Mouse (Mus musculus) heart, embryonic 12.5 days (tissue): ENCODE measurements at regions not wholly inside any gene's neighbourhood (a gene's known extent, or its start where the extent isn't known, plus 50 kb on each side); places are given as distances from the start of the nearest gene placed in this dataset.
A peak's percentile ranks its signal among the peaks of the same experiment; 100 is the strongest.

Source experiments
- ATAC-seq: fragments of 200-750 bp; cut with Nextera tagmentation; 2 replicates; pipeline ENCODE4 v1.8.0; 2017; ENCODE audit warnings: moderate TSS enrichment, moderate library complexity; ENCODE audit not compliant: insufficient number of reproducible peaks, low FRiP score
- H3K27ac ChIP-seq: fragments of 300-500 bp; sonication (generic); 2 replicates; pipeline ENCODE4 v1.5.1; 2016; ENCODE audit warnings: mild to moderate bottlenecking, moderate library complexity; ENCODE audit not compliant: poor library complexity, severe bottlenecking
- H3K27me3 ChIP-seq: fragments of 300-500 bp; sonication (generic); replicated peaks from 2 replicates; pipeline ENCODE4 v1.6.1; 2016; ENCODE audit warnings: mild to moderate bottlenecking, moderate library complexity
- H3K36me3 ChIP-seq: fragments of 300-500 bp; sonication (generic); 2 replicates; pipeline ENCODE4 v1.6.1; 2016; ENCODE audit warnings: mild to moderate bottlenecking, moderate library complexity
- H3K4me1 ChIP-seq: fragments of 300-500 bp; sonication (generic); replicated peaks from 2 replicates; pipeline ENCODE4 v1.6.1; 2016; ENCODE audit warnings: mild to moderate bottlenecking
- H3K4me2 ChIP-seq: fragments of 300-500 bp; sonication (generic); 2 replicates; pipeline ENCODE4 v1.6.1; 2016; ENCODE audit warnings: mild to moderate bottlenecking, moderate library complexity
- H3K4me3 ChIP-seq: fragments of 300-500 bp; sonication (generic); 2 replicates; pipeline ENCODE4 v1.5.1; 2016; ENCODE audit warnings: mild to moderate bottlenecking
- H3K9ac ChIP-seq: fragments of 300-500 bp; sonication (generic); 2 replicates; pipeline ENCODE4 v1.6.1; 2016; ENCODE audit warnings: mild to moderate bottlenecking, moderate library complexity
- H3K9me3 ChIP-seq: fragments of 300-500 bp; sonication (generic); replicated peaks from 2 replicates; pipeline ENCODE4 v1.6.1; 2016; ENCODE audit warnings: mild to moderate bottlenecking, moderate library complexity
- WGBS: fragments of 180-500 bp; shearing (Covaris S2); methylation state at CpG from one replicate; pipeline ENCODE4 v1.1.7; 2016; 5-methylcytosine and 5-hydroxymethylcytosine counted together

GRCm38 (mm10) chr11:95198196-95198595 lies 52.1 kb upstream of the Dlx4 start:
- Histone ChIP-seq H3K9ac (no peak overlapping the region), H3K4me1 (peaks cover 9% of the 10 kb centered on the region), H3K27me3 (peaks cover 87% of the 10 kb centered on the region), H3K36me3 (no peaks in the 10 kb centered on the region), H3K9me3 (no peaks in the 10 kb centered on the region), H3K4me3 (no peak overlapping the region), H3K4me2 (no peak overlapping the region), H3K27ac (no peak overlapping the region)
- 38% methylated on average over 13 of the region's 13 CpGs for WGBS
- no peak for ATAC-seq

DNA sequence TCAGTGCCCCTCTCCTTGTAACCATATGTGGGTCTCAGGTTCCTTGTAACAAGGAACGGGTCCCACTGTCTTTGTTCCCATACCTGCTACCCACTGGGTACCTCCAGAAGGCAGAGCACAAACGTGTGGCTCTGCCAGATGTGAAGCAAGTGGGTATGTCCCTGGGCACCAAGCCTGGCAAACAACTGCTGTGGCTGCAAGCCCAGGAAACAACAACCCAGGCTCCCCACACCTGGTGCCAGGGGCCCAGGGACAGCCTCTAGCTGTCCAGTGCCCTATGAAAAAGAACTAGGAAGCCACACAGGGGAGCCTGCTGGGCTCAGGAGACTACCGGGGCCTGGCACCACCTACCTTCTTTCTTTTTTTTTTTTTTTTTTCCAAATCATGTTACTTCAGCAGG lies 54.9 kb upstream of the Dlx4 start:
- Histone ChIP-seq H3K4me2 (no peak overlapping the region), H3K9ac (no peak overlapping the region), H3K27ac (no peak overlapping the region), H3K4me3 (no peak overlapping the region), H3K4me1 (peaks cover 6% of the 10 kb centered on the region), H3K36me3 (no peaks in the 10 kb centered on the region), H3K9me3 (no peaks in the 10 kb centered on the region), H3K27me3 (peaks cover 98% of the 10 kb centered on the region)
- no peak for ATAC-seq
- WGBS: 45% methylated on average over 3 of the region's 3 CpGs

DNA sequence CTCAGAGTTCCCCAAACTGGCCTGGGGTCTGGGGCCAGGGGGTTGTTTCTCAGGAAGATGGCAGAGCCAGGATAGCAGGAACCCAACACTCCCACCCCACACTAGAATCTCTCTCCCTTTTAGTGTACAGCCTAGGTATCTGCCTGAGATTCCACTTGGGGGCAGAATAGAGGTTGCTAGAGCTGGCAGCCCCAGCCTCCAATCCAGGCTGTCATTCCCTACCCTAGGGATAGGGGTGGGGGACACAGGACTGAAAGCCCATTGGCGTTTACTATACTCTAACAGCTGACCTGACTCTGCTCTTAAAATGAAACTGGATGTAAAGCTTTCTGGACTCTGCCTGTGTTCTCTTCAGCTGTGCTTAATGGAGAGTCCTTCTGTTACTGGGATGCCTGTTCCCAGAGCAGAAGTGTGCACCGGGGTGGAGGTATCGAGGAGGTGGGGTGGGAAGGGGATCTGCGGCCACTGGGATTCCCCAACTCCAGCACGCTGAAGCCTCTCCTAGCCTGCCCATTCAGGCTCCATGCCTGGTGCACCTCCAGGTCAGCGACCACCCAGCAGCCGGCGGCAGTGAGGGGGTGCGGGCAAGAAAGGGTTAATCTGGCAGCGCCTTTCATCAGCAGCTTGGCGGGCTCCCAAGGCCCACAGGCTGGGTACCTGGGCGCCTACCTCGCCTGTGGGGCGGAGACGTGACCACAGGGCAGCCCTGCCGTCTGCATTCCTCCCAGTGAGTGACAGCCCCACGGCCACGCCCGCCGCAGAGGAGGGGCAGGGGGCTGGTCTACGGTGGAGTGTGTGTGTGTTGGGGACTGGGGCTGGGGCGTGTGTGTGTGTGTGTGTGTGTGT lies 50.9 kb upstream of the Tac4 start:
- Histone ChIP-seq H3K4me2 (peak overlapping the region; percentile 89), H3K4me3 (peak overlapping the region; percentile 43), H3K36me3 (no peaks in the 10 kb centered on the region), H3K27ac (no peak overlapping the region; the same call in 1 of the 2 replicates), H3K27me3 (peaks cover 61% of the 10 kb centered on the region), H3K9ac (peak overlapping the region; percentile 6; the same call in 1 of the 2 replicates), H3K9me3 (no peaks in the 10 kb centered on the region), H3K4me1 (peaks cover 22% of the 10 kb centered on the region)
- WGBS: 2% methylated on average over 21 of the region's 22 CpGs
- ATAC-seq: peak; percentile 58; the same call in 1 of the 2 replicates

DNA sequence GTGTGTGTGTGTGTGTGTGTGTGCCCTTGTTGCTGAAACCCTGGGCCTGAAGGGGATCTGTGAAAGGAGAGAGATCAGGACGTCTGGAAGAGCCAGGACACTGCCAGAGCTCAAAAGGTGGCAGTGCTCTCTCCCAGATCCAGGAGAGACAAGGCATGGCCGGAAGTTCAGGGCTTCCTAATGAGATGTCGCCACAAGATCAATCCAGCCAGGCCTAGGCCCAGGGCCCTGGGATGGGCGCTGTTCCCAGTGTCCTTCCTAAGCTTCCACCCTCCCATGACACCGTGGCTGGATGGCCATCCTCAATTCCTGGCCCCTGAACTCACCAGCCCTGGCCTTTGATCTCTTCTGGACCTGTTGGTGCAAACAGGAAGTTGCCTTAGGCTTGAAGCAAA lies 50.3 kb upstream of the Tac4 start:
- H3K9me3 ChIP-seq: no peaks in the 10 kb centered on the region
- ATAC-seq: no peak
- H3K27me3 ChIP-seq: peaks cover 60% of the 10 kb centered on the region
- 9% methylated on average over 5 of the region's 5 CpGs for WGBS
- H3K36me3 ChIP-seq: no peaks in the 10 kb centered on the region
- peak overlapping the region; percentile 89 for H3K4me2 ChIP-seq
- H3K4me1 ChIP-seq: peaks cover 22% of the 10 kb centered on the region
- 0 out of 2 replicates have a peak overlapping the region, but pooled peaks have one; percentile 6 for H3K9ac ChIP-seq
- no peak overlapping the region for H3K27ac ChIP-seq
- H3K4me3 ChIP-seq: peak overlapping the region; percentile 43
